8 mouse cellular contexts compared by ENCODE assay signal in the genomic region with DNA sequence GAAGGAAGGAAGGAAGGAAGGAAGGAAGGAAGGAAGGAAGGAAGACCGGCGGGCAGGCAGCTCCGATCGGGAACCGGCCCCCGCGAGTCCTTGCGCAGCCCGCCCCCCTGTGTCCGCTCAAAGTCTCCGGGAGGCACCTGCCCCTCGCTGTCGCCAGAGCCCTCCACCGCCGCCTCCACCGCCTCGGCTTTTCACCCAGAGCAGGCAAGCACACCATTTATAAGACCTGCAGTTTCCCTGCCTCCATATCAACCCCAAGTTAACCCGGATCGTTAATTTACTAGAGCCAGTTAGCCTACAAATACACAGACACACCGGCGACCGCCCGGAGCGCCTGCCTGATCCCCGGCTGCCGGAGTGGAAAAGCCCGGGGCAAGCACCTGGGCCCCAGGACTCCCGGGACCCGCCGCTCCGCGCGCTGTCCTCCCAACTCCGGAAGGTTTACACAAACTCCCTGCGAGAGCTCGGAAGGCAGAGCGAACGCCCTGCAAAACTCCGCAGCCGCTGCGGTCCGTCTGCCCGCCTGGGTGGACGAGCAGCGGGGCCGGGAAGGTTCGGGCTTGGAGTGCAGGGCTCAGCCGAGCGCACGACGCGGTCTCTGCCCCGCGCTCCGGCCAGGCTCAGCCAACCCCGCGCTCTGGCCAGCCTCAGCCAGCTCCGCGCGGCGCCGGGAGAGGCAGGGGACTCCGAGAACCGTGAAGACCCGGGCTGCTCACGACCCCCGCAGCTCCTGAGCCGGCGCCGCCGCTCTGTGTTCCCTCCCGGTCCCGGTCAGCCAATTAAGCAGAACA. TPM values are rescaled to one million over a fixed set of nuclear protein-coding genes. Genes with fewer than 3 reads are reported as not detected.
DNase-seq lines count a peak whose midpoint lies in the region; ATAC-seq and TF ChIP-seq lines count a peak whose summit lies in the region.

No protein-coding gene starts in this region.

- peak overlapping the region; percentile 90 for H3K4me2 ChIP-seq in forebrain, embryonic 12.5 days

- H3K9me3 ChIP-seq in G1E (replicated peaks), result peaks cover 7% of the 10 kb centered on the region
- peaks cover 6% of the 10 kb centered on the region for H3K9me3 ChIP-seq in forebrain, embryonic 12.5 days

- no peaks in the 10 kb centered on the region for H3K36me3 ChIP-seq in G1E (replicated peaks)
- H3K36me3 ChIP-seq in forebrain, embryonic 12.5 days (replicated peaks), result no peaks in the 10 kb centered on the region

- peaks cover 56% of the 10 kb centered on the region for H3K4me1 ChIP-seq in G1E (ENCODE audit: insufficient read depth, low read depth, low read length)
- peaks cover 30% of the 10 kb centered on the region for H3K4me1 ChIP-seq in forebrain, embryonic 12.5 days

- peak overlapping the region; percentile 87 for H3K27ac ChIP-seq in forebrain, embryonic 12.5 days

- DNase-seq in G1E (ENCODE audit: low spot score), result peak; percentile 71
- DNase-seq in c-Kit-negative CD71-positive TER-119-positive erythroid progenitor cells, embryonic 14.5 days (ENCODE audit: low read depth, low spot score), result peak; percentile 34
- peak; percentile 8 for DNase-seq in heart, postnatal 25 days (ENCODE audit: low spot score)
- peak; percentile 71 to 79 for DNase-seq in kidney, postnatal 4 days
- DNase-seq in lung, postnatal 14 days, result peak; percentile 39
- peak; percentile 31 to 44 for DNase-seq in right cerebral cortex, adult 2 months (ENCODE audit: low spot score in 2 of 2)
- peak; percentile 53 for DNase-seq in urinary bladder, adult 2 months (ENCODE audit: low spot score)

- peaks cover 23% of the 10 kb centered on the region for H3K27me3 ChIP-seq in G1E (ENCODE audit: insufficient read depth, low read length)
- H3K27me3 ChIP-seq in forebrain, embryonic 12.5 days, result peaks cover 49% of the 10 kb centered on the region

- peak overlapping the region; percentile 62 for H3K9ac ChIP-seq in forebrain, embryonic 12.5 days

- WGBS in forebrain, embryonic 12.5 days, result under 1% methylated on average over 72 of the region's 73 CpGs

- no peak for TF ChIP-seq CTCF in G1E (IDR thresholded peaks at IDR 0.05; ENCODE audit: low read depth, low read length)

- H3K4me3 ChIP-seq in G1E (ENCODE audit: low read depth, low read length), result peak overlapping the region; percentile 84
- H3K4me3 ChIP-seq in forebrain, embryonic 12.5 days (replicated peaks), result peak overlapping the region; percentile 68

- intact Hi-C loops in heart, postnatal 25 days (cut with DNase I), result loop anchor here (5.0 kb wide), 2 partner anchors 75 to 120 kb away; no protein-coding TSS in a partner anchor

- no peak for ATAC-seq in G1E (ENCODE audit: extremely low read depth, insufficient number of reproducible peaks, low FRiP score, poor library complexity, severe bottlenecking)
- peak; percentile 72 for ATAC-seq in forebrain, embryonic 12.5 days (ENCODE audit: low FRiP score)

RNA-seq across cellular contexts. Expression of a gene that starts 0.7 kb away (rescaled TPM):
- 11.7 and 19.7 TPM in 2 replicates for total RNA-seq in G1E (2014; fragmentation: Nextera tagmentation)
- total RNA-seq in G1E (2017), result 8.1 and 8.8 TPM in 2 replicates
- polyA plus RNA-seq in G1E (2012), result 12.8 and 13.8 TPM in 2 replicates
- polyA plus RNA-seq in forebrain, embryonic 12.5 days (2016; fragmentation: Nextera tagmentation; extraction: Ambion mirVana), result 7.5 and 7.7 TPM in 2 replicates
- 10 to 100 TPM; 17.4 to 21.3 TPM for total RNA-seq in heart, postnatal 25 days (2021)
- 4.7 and 5.1 TPM in 2 replicates for polyA plus RNA-seq in urinary bladder, adult 2 months (2012; rRNA removed)

RNA-seq across cellular contexts. Expression of a gene that starts 33.4 kb away (rescaled TPM):
- total RNA-seq in G1E (2014; fragmentation: Nextera tagmentation) (36.1 and 46.1 TPM in 2 replicates), G1E (2017) (21.5 and 23.1 TPM in 2 replicates)
- polyA plus RNA-seq in G1E (2012), result 30.5 and 31.2 TPM in 2 replicates
- 26.4 and 33.1 TPM in 2 replicates for polyA plus RNA-seq in forebrain, embryonic 12.5 days (2016; fragmentation: Nextera tagmentation; extraction: Ambion mirVana)
- 10 to 100 TPM; 14.1 to 15.2 TPM for total RNA-seq in heart, postnatal 25 days (2021)
- polyA plus RNA-seq in urinary bladder, adult 2 months (2012; rRNA removed), result 27.1 and 30.9 TPM in 2 replicates

Comparison
In these comparisons a context has a peak if more than half of its experiments do, and no peak if none do; other contexts are left out.
1. DNase-seq: peak in every context shown above with its lines; median percentile 75 in kidney, postnatal 4 days; 71 in G1E; 53 in urinary bladder, adult 2 months; 39 in lung, postnatal 14 days; 38 in right cerebral cortex, adult 2 months; 34 in c-Kit-negative CD71-positive TER-119-positive erythroid progenitor cells, embryonic 14.5 days; 8 in heart, postnatal 25 days.